Comparison of ENCODE assay signal across 8 mouse cellular contexts in genomic region chr13:114757459-114757858, GRCm38 (mm10).
DNase-seq lines count a peak whose midpoint lies in the region; ATAC-seq and TF ChIP-seq lines count a peak whose summit lies in the region.

No protein-coding gene starts in this region.

- peak; percentile 10 for DNase-seq in ES-CJ7 (ENCODE audit: low read depth, low spot score)
- peak; percentile 42 for DNase-seq in adrenal gland, postnatal 10 days
- DNase-seq in induced T-regulatory cell, adult 2 months (ENCODE audit: low read depth): peak; percentile 9
- DNase-seq in lung, postnatal 25 days (ENCODE audit: low spot score): peak; percentile 42

- H3K9me3 ChIP-seq in intestine, postnatal 0 days (ENCODE audit: control insufficient read depth): no peaks in the 10 kb centered on the region
- H3K9me3 ChIP-seq in intestine, embryonic 15.5 days: no peaks in the 10 kb centered on the region
- no peaks in the 10 kb centered on the region for H3K9me3 ChIP-seq in forebrain, embryonic 16.5 days (ENCODE audit: control insufficient read depth, low read length)
- H3K9me3 ChIP-seq in midbrain, embryonic 16.5 days (replicated peaks; ENCODE audit: control insufficient read depth, low read length, poor library complexity, severe bottlenecking): no peaks in the 10 kb centered on the region

- no peak overlapping the region for H3K27ac ChIP-seq in intestine, postnatal 0 days (ENCODE audit: low read depth, low read length)
- H3K27ac ChIP-seq in intestine, embryonic 15.5 days: no peak overlapping the region
- H3K27ac ChIP-seq in forebrain, embryonic 16.5 days (ENCODE audit: low read length): no peak overlapping the region
- no peak overlapping the region for H3K27ac ChIP-seq in midbrain, embryonic 16.5 days (ENCODE audit: low read length)

- H3K4me1 ChIP-seq in intestine, postnatal 0 days (replicated peaks; ENCODE audit: control insufficient read depth, insufficient read depth, low read length): no peaks in the 10 kb centered on the region
- no peaks in the 10 kb centered on the region for H3K4me1 ChIP-seq in intestine, embryonic 15.5 days (replicated peaks)
- no peaks in the 10 kb centered on the region for H3K4me1 ChIP-seq in forebrain, embryonic 16.5 days (replicated peaks; ENCODE audit: control insufficient read depth, insufficient read depth, low read length)
- no peaks in the 10 kb centered on the region for H3K4me1 ChIP-seq in midbrain, embryonic 16.5 days (ENCODE audit: control insufficient read depth, insufficient read depth, low read length)

- no peak overlapping the region for H3K4me2 ChIP-seq in intestine, postnatal 0 days (replicated peaks; ENCODE audit: low read depth)
- no peak overlapping the region for H3K4me2 ChIP-seq in intestine, embryonic 15.5 days (replicated peaks)
- no peak overlapping the region for H3K4me2 ChIP-seq in forebrain, embryonic 16.5 days (ENCODE audit: low read length)
- no peak overlapping the region for H3K4me2 ChIP-seq in midbrain, embryonic 16.5 days (ENCODE audit: low read length)

- no peak overlapping the region for H3K9ac ChIP-seq in intestine, postnatal 0 days (ENCODE audit: low read depth, low read length)
- H3K9ac ChIP-seq in intestine, embryonic 15.5 days: no peak overlapping the region
- no peak overlapping the region for H3K9ac ChIP-seq in forebrain, embryonic 16.5 days (replicated peaks; ENCODE audit: low read depth, low read length)
- no peak overlapping the region for H3K9ac ChIP-seq in midbrain, embryonic 16.5 days (ENCODE audit: low read depth, low read length)

- H3K36me3 ChIP-seq in intestine, postnatal 0 days (ENCODE audit: control insufficient read depth, insufficient read depth): no peaks in the 10 kb centered on the region
- H3K36me3 ChIP-seq in intestine, embryonic 15.5 days: no peaks in the 10 kb centered on the region
- no peaks in the 10 kb centered on the region for H3K36me3 ChIP-seq in forebrain, embryonic 16.5 days (ENCODE audit: control insufficient read depth, insufficient read depth)
- no peaks in the 10 kb centered on the region for H3K36me3 ChIP-seq in midbrain, embryonic 16.5 days (ENCODE audit: control insufficient read depth, insufficient read depth, low read length)

- H3K4me3 ChIP-seq in intestine, postnatal 0 days (ENCODE audit: low read depth, low read length): no peak overlapping the region
- no peak overlapping the region for H3K4me3 ChIP-seq in intestine, embryonic 15.5 days (replicated peaks)
- H3K4me3 ChIP-seq in forebrain, embryonic 16.5 days (replicated peaks; ENCODE audit: low read length): no peak overlapping the region
- no peak overlapping the region for H3K4me3 ChIP-seq in midbrain, embryonic 16.5 days (ENCODE audit: low read depth, low read length)

- TF ChIP-seq CTCF in intestine, postnatal 0 days (IDR thresholded peaks at IDR 0.05; ENCODE audit: low read depth): peak; percentile 69

- ATAC-seq in intestine, postnatal 0 days: no peak
- no peak for ATAC-seq in intestine, embryonic 15.5 days
- ATAC-seq in forebrain, embryonic 16.5 days: no peak
- ATAC-seq in midbrain, embryonic 16.5 days: no peak

- H3K27me3 ChIP-seq in intestine, postnatal 0 days (replicated peaks; ENCODE audit: control insufficient read depth, insufficient read depth, low read length): no peaks in the 10 kb centered on the region
- no peaks in the 10 kb centered on the region for H3K27me3 ChIP-seq in intestine, embryonic 15.5 days (replicated peaks)
- no peaks in the 10 kb centered on the region for H3K27me3 ChIP-seq in forebrain, embryonic 16.5 days (replicated peaks; ENCODE audit: control insufficient read depth, insufficient read depth, low read length)
- no peaks in the 10 kb centered on the region for H3K27me3 ChIP-seq in midbrain, embryonic 16.5 days (ENCODE audit: control insufficient read depth, insufficient read depth, low read depth, low read length)
